Mouse (Mus musculus): ENCODE results near the gene Tmem132c.

DNA sequence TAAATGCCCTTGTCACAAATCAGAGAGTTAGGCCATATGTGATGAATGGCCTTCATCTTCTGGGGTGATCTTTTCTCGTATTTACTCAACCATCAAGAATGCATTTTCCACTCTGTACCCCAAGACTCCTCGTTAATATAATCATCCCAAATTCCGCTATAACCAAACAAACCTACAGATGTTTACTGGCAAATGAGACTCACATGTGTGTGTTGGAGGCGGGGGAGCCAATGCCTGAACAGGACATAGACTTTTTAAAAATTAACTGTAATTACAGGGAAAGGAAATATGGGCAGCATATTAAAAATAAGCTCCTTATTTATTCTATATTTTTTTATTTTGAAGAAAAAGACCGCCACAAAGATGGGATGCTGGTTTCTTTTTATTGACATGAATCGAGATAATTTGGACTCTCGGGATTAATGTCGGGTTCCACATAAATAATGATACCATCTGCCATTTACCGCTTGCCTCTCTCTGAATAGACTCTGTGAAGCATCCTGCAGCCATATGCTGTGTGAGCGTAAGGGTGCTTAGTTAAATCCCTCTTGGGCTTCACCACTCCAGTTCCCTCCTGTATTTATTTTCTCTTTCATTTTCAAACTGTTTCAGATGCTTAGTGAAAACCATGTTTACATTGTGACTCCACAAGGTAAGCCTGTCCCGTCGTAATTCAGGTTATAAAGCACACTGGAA lies 105.6 kb downstream of the Tmem132c start:
- TF ChIP-seq POLR2A (IDR thresholded peaks at IDR 0.05; ENCODE audit: extremely low read depth, insufficient read depth, low read length) (no peak), CTCF (IDR thresholded peaks at IDR 0.05; ENCODE audit: low read depth, low read length) (no peak)
